Mouse (Mus musculus): Measurements from ENCODE around the gene Ctf2. TPM values are rescaled to one million over a fixed set of nuclear protein-coding genes. Genes with fewer than 3 reads are reported as not detected.
A peak's percentile ranks its signal among the peaks of the same experiment; 100 is the strongest.

The Ctf2 gene
- total and polyA plus RNA-seq, 3 experiments, result 0.39 to 1.0 TPM; not detected in 1

- TF ChIP-seq MEF2A (IDR thresholded peaks at IDR 0.05; ENCODE audit: extremely low read depth, insufficient replicate concordance, low read depth, low read length, poor library complexity, severe bottlenecking) (no peak), ZNF384 (IDR thresholded peaks at IDR 0.05; ENCODE audit: low read depth, low read length) (no peak), POLR2AphosphoS2 (IDR thresholded peaks at IDR 0.05; ENCODE audit: low read length) (0 out of 2 replicates have a peak, but pooled peaks have one; percentile 44), ELF1 (IDR thresholded peaks at IDR 0.05; ENCODE audit: low read depth, low read length) (peak; percentile 47; the same call in 1 of the 2 replicates), MAFK (IDR thresholded peaks at IDR 0.05; ENCODE audit: borderline replicate concordance, low read depth, low read length) (no peak), MAZ (IDR thresholded peaks at IDR 0.05; ENCODE audit: low read depth, low read length) (no peak), UBTF (IDR thresholded peaks at IDR 0.05; ENCODE audit: borderline replicate concordance, insufficient read depth, low read depth, low read length) (no peak), TBP (IDR thresholded peaks at IDR 0.05; ENCODE audit: low read depth, low read length) (peak; percentile 92), MYB (IDR thresholded peaks at IDR 0.05; ENCODE audit: low read depth, low read length) (no peak; the same call in 1 of the 2 replicates), CTCF (IDR thresholded peaks at IDR 0.05 in 2 of 3, conservative IDR thresholded peaks at IDR 0.05 in 1 of 3; ENCODE audit: control insufficient read depth in 1 of 3, insufficient read depth in 1 of 3, low read depth in 2 of 3, low read length in 3 of 3, poor library complexity in 1 of 3, severe bottlenecking in 1 of 3) (peak in 2 of 3 experiments; percentile 9; a peak in 1 of 6 replicates), RAD21 (IDR thresholded peaks at IDR 0.05; ENCODE audit: low read depth, low read length) (no peak), TAL1 (IDR thresholded peaks at IDR 0.05; ENCODE audit: low read length) (peak; percentile 81), POLR2AphosphoS5 (IDR thresholded peaks at IDR 0.05; ENCODE audit: borderline replicate concordance, low read depth, low read length) (no peak), MYC (IDR thresholded peaks at IDR 0.05; ENCODE audit: low read depth, low read length) (peak; percentile 100), RCOR1 (IDR thresholded peaks at IDR 0.05; ENCODE audit: low read depth, low read length) (no peak), NRF1 (IDR thresholded peaks at IDR 0.05; ENCODE audit: insufficient read depth, low read depth, low read length, poor library complexity, severe bottlenecking) (no peak)
These were observed 35.1 kb upstream of the Ctf2 start (continued) for GRCm38 (mm10) chr7:127766851-127767609.

- TF ChIP-seq TAL1 (IDR thresholded peaks at IDR 0.05; ENCODE audit: low read length), result no peak
- no peak for TF ChIP-seq GATA1 (IDR thresholded peaks at IDR 0.05; ENCODE audit: low read depth, low read length)
- no peaks in the 10 kb centered on the region for H3K9me3 ChIP-seq (replicated peaks; ENCODE audit: insufficient read depth, low read length)
- H3K27ac ChIP-seq (ENCODE audit: control insufficient read depth, low read depth, low read length), result no peak overlapping the region
- no peak overlapping the region for H3K4me3 ChIP-seq (ENCODE audit: control insufficient read depth in 1 of 2, insufficient read depth in 1 of 2, low read depth in 2 of 2, low read length in 2 of 2)
- H3K36me3 ChIP-seq (ENCODE audit: control insufficient read depth in 1 of 2, insufficient read depth in 2 of 2, low read length in 2 of 2), result peaks cover 0 to 19% of the 10 kb centered on the region in 2 experiments; a peak in 2 of 4 replicates
- H3K79me2 ChIP-seq (ENCODE audit: control insufficient read depth, insufficient read depth, low read length, poor library complexity), result peaks cover 22% of the 10 kb centered on the region
- H3K9ac ChIP-seq (ENCODE audit: control insufficient read depth, low read depth, low read length, poor library complexity, severe bottlenecking), result no peak overlapping the region
- H3K27me3 ChIP-seq (ENCODE audit: control insufficient read depth in 1 of 2, insufficient read depth in 2 of 2, low read length in 2 of 2), result no peaks in the 10 kb centered on the region
- DNase-seq (ENCODE audit: low read depth, low spot score), result no peak
- H3K4me1 ChIP-seq (ENCODE audit: control insufficient read depth in 1 of 2, insufficient read depth in 2 of 2, low read length in 2 of 2), result peaks cover 8 to 26% of the 10 kb centered on the region in 2 experiments
These were observed 33.8 kb upstream of the Ctf2 start for GRCm38 (mm10) chr7:127765756-127766155.
